8 mouse cellular contexts compared by ENCODE assay signal in the genomic region with DNA sequence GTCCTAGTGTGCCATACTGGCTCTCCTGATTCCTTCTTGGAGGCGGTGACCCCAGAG. TPM values are rescaled to one million over a fixed set of nuclear protein-coding genes. Genes with fewer than 3 reads are reported as not detected.
DNase-seq lines count a peak whose midpoint lies in the region; ATAC-seq lines count a peak whose summit lies in the region.

A gene (plus strand): TSS at position 22 of the 57 bp plus-strand sequence.

- no peak for ATAC-seq in hindbrain, embryonic 16.5 days
- no peak for ATAC-seq in cerebellum, adult (ENCODE audit: insufficient number of reproducible peaks, low FRiP score, low TSS enrichment)

- peaks cover 21% of the 10 kb centered on the region for H3K79me2 ChIP-seq in macrophage (ENCODE audit: inconsistent target)

- H3K27me3 ChIP-seq in hindbrain, embryonic 16.5 days (replicated peaks; ENCODE audit: control insufficient read depth, insufficient read depth, low read length) = no peaks in the 10 kb centered on the region

- H3K4me3 ChIP-seq in hindbrain, embryonic 16.5 days (ENCODE audit: low read length) = peak within 1 kb of the TSS; percentile 99
- H3K4me3 ChIP-seq in macrophage (ENCODE audit: inconsistent target) = peak within 1 kb of the TSS; percentile 95

- H3K36me3 ChIP-seq in hindbrain, embryonic 16.5 days (ENCODE audit: control insufficient read depth, insufficient read depth, low read length) = peaks cover 27% of the 10 kb centered on the region; the same call in 1 of the 2 replicates
- peaks cover 23% of the 10 kb centered on the region for H3K36me3 ChIP-seq in macrophage (ENCODE audit: inconsistent target)

- 9% methylated on average over 1 of the region's 1 CpGs for WGBS in hindbrain, embryonic 16.5 days
- no CpG with 5 or more reads among the region's 1 CpGs for WGBS in macrophage (ENCODE audit: missing documents)

- peaks cover 9% of the 10 kb centered on the region for H3K4me1 ChIP-seq in hindbrain, embryonic 16.5 days (ENCODE audit: control insufficient read depth, insufficient read depth, low read depth, low read length)

- peak within 1 kb of the TSS; percentile 99 for H3K9ac ChIP-seq in hindbrain, embryonic 16.5 days (ENCODE audit: low read depth, low read length)

- H3K9me3 ChIP-seq in hindbrain, embryonic 16.5 days (ENCODE audit: control insufficient read depth, low read length) = no peaks in the 10 kb centered on the region

- no peak for DNase-seq in frontal cortex, adult 2 months (ENCODE audit: extremely low spot score in 1 of 2, low spot score in 1 of 2)
- no peak for DNase-seq in frontal cortex, postnatal 25 days (ENCODE audit: low spot score in 2 of 2)
- DNase-seq in adrenal gland, adult 2 months = no peak
- no peak for DNase-seq in gastrocnemius, adult 18-20 months (ENCODE audit: low spot score)
- DNase-seq in spleen, adult 12 weeks (ENCODE audit: low spot score) = no peak

- peak within 1 kb of the TSS; percentile 97 for H3K27ac ChIP-seq in hindbrain, embryonic 16.5 days (ENCODE audit: low read depth, low read length)
- H3K27ac ChIP-seq in macrophage = peak within 1 kb of the TSS; percentile 99

- H3K4me2 ChIP-seq in hindbrain, embryonic 16.5 days (ENCODE audit: low read length) = peak within 1 kb of the TSS; percentile 96

RNA-seq across cellular contexts. Expression of the gene that starts here (rescaled TPM):
- polyA plus RNA-seq in frontal cortex, adult 2 months (2012; rRNA removed) = 224 and 230 TPM in 2 replicates
- 100 to 1,000 TPM; 102 to 107 TPM for total RNA-seq in adrenal gland, adult 2 months (2021)
- polyA plus RNA-seq in adrenal gland, adult 2 months (2012; rRNA removed) = 239 and 259 TPM in 2 replicates
- 10 to 100 TPM; 30.7 to 31.5 TPM for total RNA-seq in gastrocnemius, adult 18-20 months (2021)
- 160 and 162 TPM in 2 replicates for polyA plus RNA-seq in hindbrain, embryonic 16.5 days (2015; fragmentation: Nextera tagmentation; extraction: Ambion mirVana)
- 100 to 1,000 TPM in 11 of 26 experiments, 10 to 100 TPM in 15; 52.3 to 141 (median 96.3) TPM for total RNA-seq in macrophage (2018; cell fraction: chromatin; rRNA removed)
- total RNA-seq in macrophage (2018; cell fraction: cytosol; rRNA removed) = 100 to 1,000 TPM in 20 of 26 experiments, 10 to 100 TPM in 6; 74.6 to 129 (median 106) TPM
- 100 to 1,000 TPM in 23 of 26 experiments, 10 to 100 TPM in 3; 71.6 to 185 (median 119) TPM for total RNA-seq in macrophage (2018; cell fraction: nucleus; rRNA removed)
- 71.8 to 111 TPM (median 94.8 TPM) in 3 replicates for polyA plus RNA-seq in macrophage (2018)
